Mouse (Mus musculus): Measurements from ENCODE around the gene Mb21d2. TPM values are rescaled to one million over a fixed set of nuclear protein-coding genes. Genes with fewer than 3 reads are reported as not detected.

Mb21d2 gene
- 11.7 and 12.9 TPM in 2 replicates for polyA plus RNA-seq (2016; fragmentation: Nextera tagmentation; extraction: Ambion mirVana)

GRCm38 (mm10) chr16:28928815-28929685 lies at the start of gene Mb21d2:
Gene Mb21d2 (minus strand): TSS chr16:28929673.
- H3K4me3 ChIP-seq, result peak within 1 kb of the TSS; percentile 84
- peak within 1 kb of the TSS; percentile 85 for H3K4me2 ChIP-seq (replicated peaks)
- H3K9me3 ChIP-seq (replicated peaks), result no peaks in the 10 kb centered on the region
- peak; percentile 53 for ATAC-seq (ENCODE audit: low FRiP score)
- H3K9ac ChIP-seq, result peak within 1 kb of the TSS; percentile 86
- peak within 1 kb of the TSS; percentile 94 for H3K27ac ChIP-seq
- H3K36me3 ChIP-seq, result no peaks in the 10 kb centered on the region
- H3K27me3 ChIP-seq, result peaks cover 15% of the 10 kb centered on the region
- WGBS, result under 1% methylated on average over 72 of the region's 73 CpGs
- peaks cover 30% of the 10 kb centered on the region for H3K4me1 ChIP-seq

DNA sequence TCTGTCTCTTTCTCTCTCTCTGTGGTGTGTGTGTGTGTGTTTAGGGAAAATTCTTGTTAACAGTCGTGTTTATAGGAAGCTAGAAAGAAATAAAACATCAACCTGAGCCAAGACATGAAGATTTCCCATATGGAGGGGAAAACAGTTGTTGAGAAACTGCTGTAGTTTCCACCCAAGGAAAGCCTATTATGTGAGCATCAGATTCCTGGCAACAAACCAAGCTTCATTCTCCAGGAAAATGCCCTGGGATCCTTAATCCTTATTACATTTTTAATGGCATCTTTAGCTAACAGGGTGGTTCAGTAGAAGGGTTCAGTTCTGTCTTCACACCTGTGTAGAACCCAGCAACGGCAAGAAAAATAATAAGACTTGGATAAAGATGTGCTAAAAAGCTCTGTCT lies 36.8 kb upstream of the Mb21d2 start:
- Histone ChIP-seq H3K27ac (no peak overlapping the region), H3K36me3 (no peaks in the 10 kb centered on the region), H3K27me3 (no peaks in the 10 kb centered on the region), H3K4me1 (no peaks in the 10 kb centered on the region), H3K4me2 (replicated peaks) (no peak overlapping the region), H3K4me3 (no peak overlapping the region), H3K9ac (no peak overlapping the region), H3K9me3 (replicated peaks) (no peaks in the 10 kb centered on the region)
- ATAC-seq (ENCODE audit: low FRiP score), result no peak
- 67% methylated on average over 2 of the region's 2 CpGs for WGBS

DNA sequence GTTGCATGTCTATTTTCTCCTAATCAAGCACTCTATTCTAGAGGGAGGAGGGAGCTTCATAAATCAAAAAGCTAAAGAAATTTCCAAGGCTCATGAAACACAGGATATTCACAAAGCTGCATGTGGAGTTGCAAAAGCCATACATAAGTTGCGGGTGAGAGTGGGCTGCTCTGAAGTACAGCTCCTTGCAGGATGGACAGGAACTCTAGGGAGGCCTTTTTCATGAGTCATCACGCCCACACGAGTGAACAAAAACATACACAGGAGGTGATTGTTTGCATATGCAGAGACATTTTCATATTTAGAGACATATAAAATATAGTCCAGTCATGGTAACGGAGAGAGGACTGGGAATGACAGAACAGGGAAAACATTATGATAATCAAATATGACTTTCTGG lies 34.6 kb upstream of the Mb21d2 start:
- WGBS, result 80% methylated on average over 4 of the region's 4 CpGs
- no peak for ATAC-seq (ENCODE audit: low FRiP score)
- Histone ChIP-seq H3K9ac (no peak overlapping the region), H3K4me2 (replicated peaks) (no peak overlapping the region), H3K27ac (no peak overlapping the region), H3K4me3 (no peak overlapping the region), H3K27me3 (no peaks in the 10 kb centered on the region), H3K9me3 (replicated peaks) (no peaks in the 10 kb centered on the region), H3K4me1 (no peaks in the 10 kb centered on the region), H3K36me3 (no peaks in the 10 kb centered on the region)

DNA sequence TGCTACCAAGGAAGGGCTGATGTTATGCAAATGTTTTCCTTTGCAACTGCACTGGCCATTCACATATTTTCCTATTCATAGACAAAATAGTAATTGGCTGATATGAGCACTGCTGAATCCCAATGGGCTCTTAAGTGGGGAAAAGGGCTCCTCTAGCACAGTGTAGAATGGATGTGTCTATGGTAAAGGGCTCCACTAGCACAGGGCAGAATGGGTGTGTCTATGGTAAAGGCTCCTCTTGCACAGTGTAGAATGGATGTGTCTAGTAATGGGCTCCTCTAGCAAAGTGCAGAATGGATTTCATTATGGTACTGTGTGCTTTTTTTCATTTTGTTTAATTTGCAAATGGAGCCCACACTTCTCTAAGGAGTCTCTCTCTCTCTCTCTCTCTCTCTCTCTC lies 33.5 kb upstream of the Mb21d2 start:
- no peak overlapping the region for H3K4me2 ChIP-seq (replicated peaks)
- no peak overlapping the region for H3K4me3 ChIP-seq
- ATAC-seq (ENCODE audit: low FRiP score), result peak; percentile 56; the same call in 1 of the 2 replicates
- H3K27me3 ChIP-seq, result no peaks in the 10 kb centered on the region
- no peaks in the 10 kb centered on the region for H3K36me3 ChIP-seq
- no peaks in the 10 kb centered on the region for H3K9me3 ChIP-seq (replicated peaks)
- no peak overlapping the region for H3K9ac ChIP-seq
- H3K4me1 ChIP-seq, result no peaks in the 10 kb centered on the region
- H3K27ac ChIP-seq, result no peak overlapping the region

- no peaks in the 10 kb centered on the region for H3K27me3 ChIP-seq
- no peaks in the 10 kb centered on the region for H3K4me1 ChIP-seq
- H3K27ac ChIP-seq, result no peak overlapping the region
- H3K4me3 ChIP-seq, result no peak overlapping the region
- WGBS, result 81% methylated on average over 5 of the region's 5 CpGs
- H3K4me2 ChIP-seq (replicated peaks), result no peak overlapping the region
- no peaks in the 10 kb centered on the region for H3K9me3 ChIP-seq (replicated peaks)
- H3K36me3 ChIP-seq, result no peaks in the 10 kb centered on the region
- ATAC-seq (ENCODE audit: low FRiP score), result no peak
- H3K9ac ChIP-seq, result no peak overlapping the region
These were observed 20.3 kb upstream of the Mb21d2 start for GRCm38 (mm10) chr16:28949810-28950209.

- no peaks in the 10 kb centered on the region for H3K4me1 ChIP-seq
- H3K4me2 ChIP-seq (replicated peaks), result no peak overlapping the region
- no peaks in the 10 kb centered on the region for H3K27me3 ChIP-seq
- no peaks in the 10 kb centered on the region for H3K36me3 ChIP-seq
- H3K4me3 ChIP-seq, result no peak overlapping the region
- no peak overlapping the region for H3K9ac ChIP-seq
- no peak for ATAC-seq (ENCODE audit: low FRiP score)
- no peak overlapping the region for H3K27ac ChIP-seq
- no peaks in the 10 kb centered on the region for H3K9me3 ChIP-seq (replicated peaks)
- 61% methylated on average over 2 of the region's 2 CpGs for WGBS
These were observed 13.8 kb upstream of the Mb21d2 start for GRCm38 (mm10) chr16:28943254-28943653.

DNA sequence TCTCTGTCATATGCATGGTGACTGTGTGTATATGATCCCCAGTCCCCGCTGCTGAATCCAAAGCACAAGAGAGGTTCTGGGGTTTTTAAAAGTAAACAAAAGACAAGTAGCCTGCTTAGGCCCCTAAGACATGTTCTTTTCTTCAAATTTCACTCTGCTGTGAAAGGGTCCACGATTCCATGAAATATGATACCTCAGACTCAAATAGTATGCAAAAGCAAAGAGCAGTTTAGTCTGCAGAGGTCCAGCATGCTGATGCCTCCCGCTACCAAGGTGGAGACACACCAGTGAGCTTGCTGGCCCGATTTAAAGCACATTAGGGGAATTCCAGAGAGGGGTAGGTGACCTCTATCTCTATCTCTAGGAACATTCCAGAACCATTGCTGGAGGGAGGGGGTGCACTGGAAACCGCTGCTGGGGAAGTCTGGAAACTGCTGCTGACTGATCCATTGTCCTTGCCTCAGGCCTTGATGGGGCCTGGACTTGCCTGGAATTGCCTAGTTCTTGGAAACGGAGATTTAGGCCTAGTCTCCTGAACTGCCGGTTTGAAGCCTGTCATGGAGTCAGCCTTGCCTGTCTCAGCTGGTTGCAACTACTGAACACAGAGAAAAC lies 6.8 kb upstream of the Mb21d2 start:
- Histone ChIP-seq H3K9ac (no peak overlapping the region), H3K36me3 (no peaks in the 10 kb centered on the region), H3K9me3 (replicated peaks) (no peaks in the 10 kb centered on the region), H3K27ac (no peak overlapping the region), H3K4me2 (replicated peaks) (no peak overlapping the region), H3K4me3 (no peak overlapping the region), H3K27me3 (peaks cover 5% of the 10 kb centered on the region), H3K4me1 (no peaks in the 10 kb centered on the region)
- no peak for ATAC-seq (ENCODE audit: low FRiP score)
- 64% methylated on average over 7 of the region's 7 CpGs for WGBS

DNA sequence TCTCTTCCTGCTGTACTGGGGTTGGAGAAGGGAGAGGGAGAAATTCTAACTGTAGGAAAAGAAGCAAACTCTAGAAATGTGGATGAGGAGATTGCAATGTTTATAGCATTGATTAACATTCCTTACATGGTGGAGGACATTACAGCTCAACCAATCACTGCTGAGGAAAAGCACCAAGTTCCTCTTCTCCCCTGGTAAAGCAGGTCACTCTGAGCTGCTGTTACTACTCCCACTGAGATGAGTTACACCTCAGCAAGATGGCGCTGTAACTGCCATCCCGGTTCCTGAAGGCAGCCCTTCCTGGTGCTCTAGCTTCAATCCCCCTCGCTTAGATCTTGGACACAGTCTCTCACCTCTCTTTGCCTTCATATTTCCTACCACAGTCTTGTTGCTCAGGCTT lies 6.2 kb upstream of the Mb21d2 start:
- no peak for ATAC-seq (ENCODE audit: low FRiP score)
- Histone ChIP-seq H3K4me2 (replicated peaks) (no peak overlapping the region), H3K9me3 (replicated peaks) (no peaks in the 10 kb centered on the region), H3K36me3 (no peaks in the 10 kb centered on the region), H3K9ac (no peak overlapping the region), H3K4me3 (no peak overlapping the region), H3K27ac (no peak overlapping the region), H3K27me3 (peaks cover 11% of the 10 kb centered on the region), H3K4me1 (no peaks in the 10 kb centered on the region)
- 69% methylated on average over 3 of the region's 3 CpGs for WGBS

DNA sequence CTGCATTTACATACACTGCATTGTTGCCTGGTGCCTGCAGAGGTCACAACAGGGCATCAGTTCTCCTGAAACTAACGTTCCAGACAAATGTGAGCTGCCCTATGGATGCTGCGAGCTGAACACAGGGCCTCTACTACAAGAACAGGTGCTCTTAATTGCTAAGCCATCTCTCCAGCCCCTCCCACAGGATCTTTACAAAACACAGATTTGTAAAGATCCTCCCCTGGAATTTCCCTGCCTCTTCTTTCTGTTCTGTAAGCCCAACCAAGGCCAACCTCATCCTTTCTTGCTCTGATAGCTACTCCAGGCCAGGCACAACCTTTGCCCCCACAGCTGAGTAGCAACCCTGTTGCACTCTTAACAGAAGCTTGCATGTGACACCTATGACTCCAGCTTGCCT lies 1.7 kb upstream of the Mb21d2 start:
- Histone ChIP-seq H3K9me3 (replicated peaks) (no peaks in the 10 kb centered on the region), H3K9ac (no peak overlapping the region), H3K4me3 (no peak overlapping the region), H3K36me3 (no peaks in the 10 kb centered on the region), H3K27ac (no peak overlapping the region), H3K4me2 (replicated peaks) (no peak overlapping the region), H3K27me3 (peaks cover 15% of the 10 kb centered on the region), H3K4me1 (peaks cover 27% of the 10 kb centered on the region)
- no peak for ATAC-seq (ENCODE audit: low FRiP score)
- WGBS, result 58% methylated on average over 2 of the region's 2 CpGs

GRCm38 (mm10) chr16:28930426-28930825 lies 953 bp upstream of the Mb21d2 start:
- H3K27ac ChIP-seq, result peak overlapping the region; percentile 94; the same call in 1 of the 2 replicates
- H3K27me3 ChIP-seq, result peaks cover 15% of the 10 kb centered on the region
- peak overlapping the region; percentile 86 for H3K9ac ChIP-seq
- peak overlapping the region; percentile 85 for H3K4me2 ChIP-seq (replicated peaks)
- 8% methylated on average over 5 of the region's 5 CpGs for WGBS
- ATAC-seq (ENCODE audit: low FRiP score), result no peak
- H3K9me3 ChIP-seq (replicated peaks), result no peaks in the 10 kb centered on the region
- peak overlapping the region; percentile 84 for H3K4me3 ChIP-seq
- no peaks in the 10 kb centered on the region for H3K36me3 ChIP-seq
- H3K4me1 ChIP-seq, result peaks cover 28% of the 10 kb centered on the region

- Histone ChIP-seq H3K4me1 (peaks cover 28% of the 10 kb centered on the region), H3K36me3 (no peaks in the 10 kb centered on the region), H3K4me2 (replicated peaks) (peak overlapping the region; percentile 85), H3K9ac (peak overlapping the region; percentile 86), H3K27ac (peak overlapping the region; percentile 94), H3K27me3 (peaks cover 15% of the 10 kb centered on the region), H3K9me3 (replicated peaks) (no peaks in the 10 kb centered on the region), H3K4me3 (peak overlapping the region; percentile 84)
- under 1% methylated on average over 57 of the region's 66 CpGs for WGBS
- peak; percentile 60 for ATAC-seq (ENCODE audit: low FRiP score)
These were observed 316 bp upstream of the Mb21d2 start for GRCm38 (mm10) chr16:28929686-28930291.

DNA sequence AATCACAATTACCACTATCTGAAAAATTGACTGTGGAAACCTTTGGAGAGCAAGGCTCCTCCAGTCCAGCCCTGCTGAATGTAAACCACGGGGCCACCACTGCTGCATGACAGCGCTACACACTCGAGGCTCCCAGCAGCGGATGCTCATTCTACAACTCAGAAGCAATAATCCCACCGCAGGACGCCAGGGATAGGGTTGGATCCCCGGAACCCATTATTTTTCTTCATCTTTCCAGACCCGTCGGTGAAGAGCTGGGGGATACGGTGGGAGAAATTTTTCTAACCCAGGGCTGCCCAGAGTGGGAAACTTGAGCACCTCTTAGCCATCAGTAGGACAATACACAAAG lies 1.0 kb downstream of the Mb21d2 start:
- Histone ChIP-seq H3K36me3 (no peaks in the 10 kb centered on the region), H3K27ac (peak overlapping the region; percentile 94), H3K9me3 (replicated peaks) (no peaks in the 10 kb centered on the region), H3K9ac (peak overlapping the region; percentile 86), H3K4me3 (peak overlapping the region; percentile 84), H3K4me1 (peaks cover 32% of the 10 kb centered on the region), H3K27me3 (peaks cover 18% of the 10 kb centered on the region), H3K4me2 (replicated peaks) (peak overlapping the region; percentile 85)
- ATAC-seq (ENCODE audit: low FRiP score), result peak; percentile 59
- under 1% methylated on average over 10 of the region's 10 CpGs for WGBS
